Mouse (Mus musculus): ENCODE measurements around the gene Akr1b7.

GRCm38 (mm10) chr6:34406746-34407145 is 5.4 kb upstream of the Akr1b7 start:
- TF ChIP-seq CTCF (IDR thresholded peaks at IDR 0.05; ENCODE audit: extremely low read depth, insufficient read length, insufficient replicate concordance, low read depth, low read length) (no peak), POLR2A (IDR thresholded peaks at IDR 0.05; ENCODE audit: low read depth, low read length) (no peak)

Data from small intestine, adult 2 months (tissue).